Mouse (Mus musculus): ENCODE measurements at regions not wholly inside any gene's neighbourhood (a gene's known extent, or its start where the extent isn't known, plus 50 kb on each side); places are given as distances from the start of the nearest gene placed in this dataset.
"Not testable (repeated sequence)": the region's sequence is repeated elsewhere in the genome, so short reads cannot be mapped to it uniquely, and the experiment has no call there.

GRCm38 (mm10) chr10:99339291-99339912 lies 76.4 kb downstream of the Dusp6 start:
- not testable (repeated sequence) for H3K27ac ChIP-seq (ENCODE audit: low read length); H3K4me3 ChIP-seq (ENCODE audit: low read depth, low read length); H3K4me1 ChIP-seq (ENCODE audit: control insufficient read depth, low read depth, low read length); H3K36me3 ChIP-seq (ENCODE audit: control insufficient read depth, insufficient read depth); H3K9ac ChIP-seq (ENCODE audit: low read depth, low read length); ATAC-seq (ENCODE audit: low read depth); H3K27me3 ChIP-seq (ENCODE audit: control insufficient read depth, insufficient read depth, low read depth, low read length); H3K9me3 ChIP-seq (replicated peaks; ENCODE audit: control insufficient read depth, low read length); H3K4me2 ChIP-seq (ENCODE audit: low read depth, low read length)
- WGBS (ENCODE audit: insufficient replicate concordance): 88% methylated on average over 8 of the region's 19 CpGs

GRCm38 (mm10) chr10:99340057-99340456 lies 77.0 kb downstream of the Dusp6 start:
- not testable (repeated sequence) for ATAC-seq (ENCODE audit: low read depth); H3K36me3 ChIP-seq (ENCODE audit: control insufficient read depth, insufficient read depth); H3K4me2 ChIP-seq (ENCODE audit: low read depth, low read length); H3K27ac ChIP-seq (ENCODE audit: low read length); H3K4me3 ChIP-seq (ENCODE audit: low read depth, low read length); H3K27me3 ChIP-seq (ENCODE audit: control insufficient read depth, insufficient read depth, low read depth, low read length); H3K9me3 ChIP-seq (replicated peaks; ENCODE audit: control insufficient read depth, low read length); H3K4me1 ChIP-seq (ENCODE audit: control insufficient read depth, low read depth, low read length); H3K9ac ChIP-seq (ENCODE audit: low read depth, low read length)
- WGBS (ENCODE audit: insufficient replicate concordance): no CpG with 5 or more reads among the region's 25 CpGs

- H3K36me3 ChIP-seq (ENCODE audit: control insufficient read depth, insufficient read depth): no peaks in the 10 kb centered on the region
- no peak for ATAC-seq (ENCODE audit: low read depth)
- no peaks in the 10 kb centered on the region for H3K9me3 ChIP-seq (replicated peaks; ENCODE audit: control insufficient read depth, low read length)
- no peaks in the 10 kb centered on the region for H3K4me1 ChIP-seq (ENCODE audit: control insufficient read depth, low read depth, low read length)
- no peak overlapping the region for H3K9ac ChIP-seq (ENCODE audit: low read depth, low read length)
- no peak overlapping the region for H3K4me2 ChIP-seq (ENCODE audit: low read depth, low read length)
- no peaks in the 10 kb centered on the region for H3K27me3 ChIP-seq (ENCODE audit: control insufficient read depth, insufficient read depth, low read depth, low read length)
- H3K4me3 ChIP-seq (ENCODE audit: low read depth, low read length): no peak overlapping the region
- WGBS (ENCODE audit: insufficient replicate concordance): 44% methylated on average over 3 of the region's 3 CpGs
- no peak overlapping the region for H3K27ac ChIP-seq (ENCODE audit: low read length)
Observed at GRCm38 (mm10) chr10:99349125-99349716, 86.2 kb downstream of the Dusp6 start.

DNA sequence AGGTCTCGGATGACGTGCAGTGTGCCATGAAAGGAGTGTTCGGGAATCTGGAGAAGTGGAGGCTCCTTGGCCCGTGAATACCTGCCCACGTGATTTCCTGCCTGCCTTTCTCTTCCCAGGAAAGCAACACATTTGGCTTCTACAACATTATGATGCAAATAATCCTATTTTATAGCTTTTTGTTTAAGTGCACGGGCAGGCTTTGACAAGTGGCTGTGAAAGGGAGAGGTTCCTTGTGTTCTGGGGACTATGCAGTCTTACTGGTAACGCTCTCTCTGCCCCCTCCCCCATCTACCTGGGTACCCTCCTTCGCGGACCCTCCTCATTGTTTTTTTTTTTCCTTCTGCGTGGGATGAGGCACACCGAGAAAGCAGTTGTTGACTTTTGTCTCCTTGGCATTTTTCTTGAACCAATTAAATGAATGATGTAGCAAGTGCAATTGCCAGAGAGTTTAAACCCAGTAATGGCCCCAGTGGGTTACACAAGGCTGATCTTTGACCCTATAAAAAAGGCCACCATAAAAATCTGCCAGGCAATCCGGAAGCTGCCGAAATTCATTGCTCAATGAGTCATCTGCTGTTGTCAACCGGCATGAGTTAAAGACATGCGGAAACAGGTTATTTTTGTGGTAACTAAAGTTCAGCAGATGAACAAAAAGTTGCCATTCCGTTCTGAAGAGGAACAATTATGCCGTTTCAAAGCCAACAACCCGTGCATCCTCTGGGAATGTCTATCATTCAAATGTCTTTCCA lies 90.7 kb downstream of the Dusp6 start:
- Histone ChIP-seq H3K9me3 (replicated peaks; ENCODE audit: control insufficient read depth, low read length) (no peaks in the 10 kb centered on the region), H3K36me3 (ENCODE audit: control insufficient read depth, insufficient read depth) (no peaks in the 10 kb centered on the region), H3K4me1 (ENCODE audit: control insufficient read depth, low read depth, low read length) (no peaks in the 10 kb centered on the region), H3K4me2 (ENCODE audit: low read depth, low read length) (no peak overlapping the region), H3K4me3 (ENCODE audit: low read depth, low read length) (no peak overlapping the region), H3K27me3 (ENCODE audit: control insufficient read depth, insufficient read depth, low read depth, low read length) (no peaks in the 10 kb centered on the region), H3K27ac (ENCODE audit: low read length) (no peak overlapping the region), H3K9ac (ENCODE audit: low read depth, low read length) (no peak overlapping the region)
- WGBS (ENCODE audit: insufficient replicate concordance): 41% methylated on average over 18 of the region's 18 CpGs
- ATAC-seq (ENCODE audit: low read depth): no peak

GRCm38 (mm10) chr10:99354352-99354751 lies 91.3 kb downstream of the Dusp6 start:
- H3K27ac ChIP-seq (ENCODE audit: low read length): no peak overlapping the region
- no peak overlapping the region for H3K4me3 ChIP-seq (ENCODE audit: low read depth, low read length)
- no peak overlapping the region for H3K9ac ChIP-seq (ENCODE audit: low read depth, low read length)
- 58% methylated on average over 2 of the region's 2 CpGs for WGBS (ENCODE audit: insufficient replicate concordance)
- no peaks in the 10 kb centered on the region for H3K36me3 ChIP-seq (ENCODE audit: control insufficient read depth, insufficient read depth)
- H3K4me2 ChIP-seq (ENCODE audit: low read depth, low read length): no peak overlapping the region
- H3K9me3 ChIP-seq (replicated peaks; ENCODE audit: control insufficient read depth, low read length): no peaks in the 10 kb centered on the region
- no peaks in the 10 kb centered on the region for H3K27me3 ChIP-seq (ENCODE audit: control insufficient read depth, insufficient read depth, low read depth, low read length)
- no peak for ATAC-seq (ENCODE audit: low read depth)
- no peaks in the 10 kb centered on the region for H3K4me1 ChIP-seq (ENCODE audit: control insufficient read depth, low read depth, low read length)

DNA sequence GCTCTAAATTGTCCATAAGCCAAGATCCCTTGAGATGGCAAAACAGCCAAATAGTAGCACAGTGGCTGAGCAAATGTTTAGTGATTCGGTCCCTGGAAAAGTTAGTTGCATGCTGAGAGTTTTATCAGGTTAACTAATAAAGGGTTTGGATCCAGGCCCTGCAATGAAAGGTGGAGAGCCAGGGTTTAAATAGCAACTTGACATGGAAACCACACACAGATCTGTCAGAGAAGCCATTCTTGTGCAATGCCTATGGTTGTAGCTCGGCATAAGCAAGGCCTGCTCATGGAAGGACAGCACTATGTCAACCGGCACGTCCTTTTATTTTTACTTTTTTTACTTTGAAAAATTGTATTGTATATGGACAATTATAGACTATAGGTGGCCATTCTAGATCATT lies 92.3 kb downstream of the Dusp6 start:
- Histone ChIP-seq H3K9me3 (replicated peaks; ENCODE audit: control insufficient read depth, low read length) (no peaks in the 10 kb centered on the region), H3K4me1 (ENCODE audit: control insufficient read depth, low read depth, low read length) (no peaks in the 10 kb centered on the region), H3K27me3 (ENCODE audit: control insufficient read depth, insufficient read depth, low read depth, low read length) (no peaks in the 10 kb centered on the region), H3K9ac (ENCODE audit: low read depth, low read length) (no peak overlapping the region), H3K4me3 (ENCODE audit: low read depth, low read length) (no peak overlapping the region), H3K36me3 (ENCODE audit: control insufficient read depth, insufficient read depth) (no peaks in the 10 kb centered on the region), H3K27ac (ENCODE audit: low read length) (no peak overlapping the region), H3K4me2 (ENCODE audit: low read depth, low read length) (no peak overlapping the region)
- WGBS (ENCODE audit: insufficient replicate concordance): 69% methylated on average over 4 of the region's 4 CpGs
- no peak for ATAC-seq (ENCODE audit: low read depth)

DNA sequence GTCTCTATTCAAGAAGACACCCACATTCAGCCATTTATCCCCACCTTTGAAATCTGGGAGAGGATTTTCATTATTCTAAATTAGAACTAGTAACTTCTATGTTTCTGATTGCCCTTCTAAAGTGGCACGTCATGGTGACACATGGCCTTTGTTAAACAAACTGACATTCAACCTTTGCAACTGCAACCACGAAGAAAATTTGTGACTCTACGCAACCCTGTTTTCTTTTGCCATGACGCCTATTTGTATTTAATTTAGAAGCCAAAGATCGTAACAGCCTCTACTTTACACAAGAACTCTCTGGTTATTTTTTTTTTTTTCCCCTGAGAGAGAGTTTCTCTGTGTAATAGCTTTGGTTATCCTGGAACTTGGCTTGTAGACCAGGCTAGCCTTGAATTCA lies 93.2 kb downstream of the Dusp6 start:
- H3K27ac ChIP-seq (ENCODE audit: low read length): no peak overlapping the region
- H3K9ac ChIP-seq (ENCODE audit: low read depth, low read length): no peak overlapping the region
- H3K9me3 ChIP-seq (replicated peaks; ENCODE audit: control insufficient read depth, low read length): no peaks in the 10 kb centered on the region
- no peaks in the 10 kb centered on the region for H3K4me1 ChIP-seq (ENCODE audit: control insufficient read depth, low read depth, low read length)
- WGBS (ENCODE audit: insufficient replicate concordance): 56% methylated on average over 5 of the region's 5 CpGs
- H3K4me2 ChIP-seq (ENCODE audit: low read depth, low read length): no peak overlapping the region
- no peak for ATAC-seq (ENCODE audit: low read depth)
- no peaks in the 10 kb centered on the region for H3K27me3 ChIP-seq (ENCODE audit: control insufficient read depth, insufficient read depth, low read depth, low read length)
- no peaks in the 10 kb centered on the region for H3K36me3 ChIP-seq (ENCODE audit: control insufficient read depth, insufficient read depth)
- H3K4me3 ChIP-seq (ENCODE audit: low read depth, low read length): no peak overlapping the region

DNA sequence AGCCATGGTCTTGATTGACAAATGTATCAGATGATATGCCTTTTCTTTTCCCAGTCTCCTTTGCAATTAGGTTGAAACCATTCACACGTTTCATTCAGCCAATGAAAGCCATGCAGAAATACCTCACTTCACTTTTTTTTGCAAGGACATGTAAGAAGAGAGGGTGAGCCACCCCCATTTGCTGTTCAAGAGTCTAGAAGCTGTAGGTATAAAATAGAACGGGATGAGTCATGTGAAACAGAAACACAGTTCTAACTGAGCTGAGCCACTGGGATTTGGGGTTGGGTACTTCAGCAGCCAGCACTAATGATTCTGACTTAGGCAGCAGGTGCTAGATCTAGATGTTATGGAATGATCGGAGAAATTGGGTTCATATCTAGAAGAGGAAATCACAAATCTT lies 93.9 kb downstream of the Dusp6 start:
- no peaks in the 10 kb centered on the region for H3K4me1 ChIP-seq (ENCODE audit: control insufficient read depth, low read depth, low read length)
- H3K27ac ChIP-seq (ENCODE audit: low read length): no peak overlapping the region
- no peak overlapping the region for H3K4me3 ChIP-seq (ENCODE audit: low read depth, low read length)
- no peaks in the 10 kb centered on the region for H3K36me3 ChIP-seq (ENCODE audit: control insufficient read depth, insufficient read depth)
- 44% methylated on average over 3 of the region's 3 CpGs for WGBS (ENCODE audit: insufficient replicate concordance)
- H3K9ac ChIP-seq (ENCODE audit: low read depth, low read length): no peak overlapping the region
- no peak overlapping the region for H3K4me2 ChIP-seq (ENCODE audit: low read depth, low read length)
- no peaks in the 10 kb centered on the region for H3K27me3 ChIP-seq (ENCODE audit: control insufficient read depth, insufficient read depth, low read depth, low read length)
- no peak for ATAC-seq (ENCODE audit: low read depth)
- H3K9me3 ChIP-seq (replicated peaks; ENCODE audit: control insufficient read depth, low read length): no peaks in the 10 kb centered on the region

DNA sequence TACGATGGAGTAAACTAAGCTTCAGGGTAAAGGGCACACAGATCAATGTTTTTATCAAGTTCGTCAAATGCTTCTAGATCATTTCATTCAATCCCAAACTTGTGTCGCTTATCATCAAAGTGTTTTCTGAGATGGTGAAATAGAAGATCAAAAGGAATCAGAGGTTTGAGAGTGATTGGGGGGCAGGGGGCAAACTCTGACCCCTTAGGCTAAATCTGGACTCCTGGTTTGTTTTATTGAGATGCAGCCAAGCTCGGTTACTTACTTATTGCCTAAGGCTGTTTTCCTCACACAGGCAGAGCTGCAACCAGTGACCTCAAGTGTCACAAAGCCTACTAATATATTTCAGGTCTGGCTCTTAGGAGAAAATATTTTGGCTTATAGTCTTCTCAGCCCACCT lies 94.3 kb downstream of the Dusp6 start:
- no peaks in the 10 kb centered on the region for H3K27me3 ChIP-seq (ENCODE audit: control insufficient read depth, insufficient read depth, low read depth, low read length)
- no peak overlapping the region for H3K27ac ChIP-seq (ENCODE audit: low read length)
- no peaks in the 10 kb centered on the region for H3K9me3 ChIP-seq (replicated peaks; ENCODE audit: control insufficient read depth, low read length)
- H3K36me3 ChIP-seq (ENCODE audit: control insufficient read depth, insufficient read depth): no peaks in the 10 kb centered on the region
- no peak overlapping the region for H3K4me2 ChIP-seq (ENCODE audit: low read depth, low read length)
- no peak overlapping the region for H3K9ac ChIP-seq (ENCODE audit: low read depth, low read length)
- H3K4me3 ChIP-seq (ENCODE audit: low read depth, low read length): no peak overlapping the region
- WGBS (ENCODE audit: insufficient replicate concordance): 60% methylated on average over 4 of the region's 4 CpGs
- no peak for ATAC-seq (ENCODE audit: low read depth)
- H3K4me1 ChIP-seq (ENCODE audit: control insufficient read depth, low read depth, low read length): no peaks in the 10 kb centered on the region

Data from liver, embryonic 16.5 days (tissue).